Mouse (Mus musculus) midbrain, embryonic 15.5 days (tissue): Measurements from ENCODE around the gene Pptc7. TPM values are rescaled to one million over a fixed set of nuclear protein-coding genes. Genes with fewer than 3 reads are reported as not detected.

Source experiments
- ATAC-seq: fragments of 200-750 bp; cut with Nextera tagmentation; replicated peaks from 2 replicates; pipeline ENCODE4 v1.8.0; 2017; ENCODE audit warnings: moderate TSS enrichment
- H3K27ac ChIP-seq: fragments of 300-500 bp; sonication (generic); 2 replicates; pipeline ENCODE4 v1.5.1; 2015; ENCODE audit warnings: mild to moderate bottlenecking, inconsistent platforms
- H3K27me3 ChIP-seq: fragments of 300-500 bp; sonication (generic); replicated peaks from 2 replicates; pipeline ENCODE4 v1.6.1; 2015; ENCODE audit warnings: inconsistent platforms
- H3K36me3 ChIP-seq: fragments of 300-500 bp; sonication (generic); replicated peaks from 2 replicates; pipeline ENCODE4 v1.6.1; 2015; ENCODE audit warnings: inconsistent platforms
- H3K4me1 ChIP-seq: fragments of 300-500 bp; sonication (generic); 2 replicates; pipeline ENCODE4 v1.6.1; 2015; ENCODE audit warnings: inconsistent platforms
- H3K4me2 ChIP-seq: fragments of 300-500 bp; sonication (generic); 2 replicates; pipeline ENCODE4 v1.6.1; 2015; ENCODE audit warnings: inconsistent platforms, mild to moderate bottlenecking, moderate library complexity
- H3K4me3 ChIP-seq: fragments of 300-500 bp; sonication (generic); 2 replicates; pipeline ENCODE4 v1.5.1; 2015; ENCODE audit warnings: mild to moderate bottlenecking, inconsistent platforms
- H3K9ac ChIP-seq: fragments of 300-500 bp; sonication (generic); 2 replicates; pipeline ENCODE4 v1.6.1; 2015; ENCODE audit warnings: mild to moderate bottlenecking, inconsistent platforms
- H3K9me3 ChIP-seq: fragments of 300-500 bp; sonication (generic); 2 replicates; pipeline ENCODE4 v1.6.1; 2016; ENCODE audit warnings: inconsistent platforms
- WGBS: fragments of 180-500 bp; shearing (Covaris S2); methylation state at CpG from one replicate; pipeline ENCODE4 v1.1.7; 2015; ENCODE audit warnings: mixed read lengths; 5-methylcytosine and 5-hydroxymethylcytosine counted together
- polyA plus RNA-seq: library from polyadenylated mRNA; unstranded; fragments of >200 nt; fragmentation: Nextera tagmentation; extraction: Ambion mirVana; gene quantifications from 2 replicates; pipeline ENCODE4 v1.2.1, GENCODE M21; 2015

Gene Pptc7
- polyA plus RNA-seq, 1 experiment from 2014 or later = 7.6 TPM

DNA sequence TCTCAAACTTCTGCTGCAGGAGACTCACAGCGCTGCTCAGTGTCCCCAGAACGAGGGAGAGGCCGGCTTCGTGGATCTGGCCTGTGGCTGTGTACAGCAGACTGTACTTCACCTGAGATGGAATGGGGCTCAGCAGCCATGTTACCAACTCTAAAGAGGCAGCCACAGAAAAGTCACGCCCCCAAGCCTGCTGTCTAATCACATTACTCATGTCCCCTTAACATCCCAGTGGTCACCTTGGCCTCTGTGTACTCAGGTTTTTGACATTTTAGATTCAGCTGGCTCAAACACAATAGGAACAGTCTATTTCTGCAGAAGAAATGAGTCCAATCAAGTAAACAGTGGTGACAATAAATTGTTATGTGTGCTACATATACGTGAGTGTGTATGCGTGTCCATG, 36.2 kb upstream of the Pptc7 start:
- Histone ChIP-seq H3K9me3 (no peaks in the 10 kb centered on the region), H3K27me3 (no peaks in the 10 kb centered on the region), H3K27ac (no peak overlapping the region), H3K4me2 (no peak overlapping the region), H3K4me1 (peaks cover 10% of the 10 kb centered on the region; the same call in 1 of the 2 replicates), H3K9ac (no peak overlapping the region), H3K36me3 (peaks cover 18% of the 10 kb centered on the region; the same call in 1 of the 2 replicates), H3K4me3 (no peak overlapping the region)
- no peak for ATAC-seq
- WGBS = 95% methylated on average over 7 of the region's 7 CpGs

DNA sequence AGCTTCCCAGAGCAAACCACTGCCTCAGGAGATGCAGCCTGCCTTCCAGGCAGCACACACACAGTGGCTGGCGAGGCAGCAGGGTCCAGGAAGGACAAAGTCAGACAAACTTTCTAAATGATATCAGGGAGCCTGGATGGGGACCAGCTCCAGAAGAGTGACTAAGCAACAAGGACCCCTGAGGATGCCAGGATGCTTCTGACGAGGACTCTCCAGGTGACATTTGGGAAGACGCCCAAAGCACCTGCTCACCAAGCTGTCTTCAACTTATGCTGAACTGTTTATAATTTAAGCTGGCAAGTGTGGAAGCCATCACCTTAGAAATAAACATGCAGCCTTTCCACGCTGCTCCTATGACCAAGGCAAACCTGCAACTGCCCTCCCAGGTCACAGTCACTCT, 34.9 kb upstream of the Pptc7 start:
- Histone ChIP-seq H3K27ac (no peak overlapping the region), H3K9ac (no peak overlapping the region), H3K9me3 (no peaks in the 10 kb centered on the region), H3K4me1 (peaks cover 1% of the 10 kb centered on the region; the same call in 1 of the 2 replicates), H3K36me3 (peaks cover 18% of the 10 kb centered on the region; the same call in 1 of the 2 replicates), H3K4me2 (no peak overlapping the region), H3K27me3 (no peaks in the 10 kb centered on the region), H3K4me3 (no peak overlapping the region)
- 92% methylated on average over 4 of the region's 4 CpGs for WGBS
- no peak for ATAC-seq

DNA sequence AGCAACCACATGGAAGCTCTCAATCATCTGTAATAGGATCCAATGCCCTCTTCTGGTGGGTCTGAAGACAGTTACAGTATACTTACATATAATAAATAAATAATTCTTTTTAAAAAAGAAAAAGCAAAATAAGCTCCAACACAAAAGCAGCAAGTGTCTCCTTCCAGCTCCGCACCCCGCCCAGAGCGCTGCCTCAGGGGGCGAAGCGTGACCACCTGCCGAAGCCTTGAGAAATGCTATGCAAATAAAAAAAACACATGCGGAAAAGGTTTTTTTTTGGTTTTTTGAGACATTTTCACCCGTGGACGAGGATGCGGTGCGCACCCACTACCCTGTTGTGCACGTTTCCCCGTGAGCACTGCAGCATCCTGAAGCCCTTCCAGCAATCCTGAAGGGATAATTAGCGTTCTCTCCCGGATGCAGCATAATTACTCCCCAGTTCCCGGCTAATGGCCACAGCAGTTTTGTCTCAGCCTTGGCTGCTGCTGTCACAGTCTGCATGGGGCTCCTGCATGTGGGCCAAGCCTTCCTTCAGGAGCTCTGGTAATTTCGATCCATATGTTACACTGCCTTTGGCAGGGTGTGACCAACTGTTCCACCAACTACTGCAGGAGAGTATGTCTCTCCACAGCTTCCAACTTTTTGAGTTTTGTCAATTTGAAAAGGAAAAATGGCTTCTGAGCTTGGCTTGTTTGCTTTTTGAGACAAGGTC, 32.1 kb upstream of the Pptc7 start:
- no peaks in the 10 kb centered on the region for H3K27me3 ChIP-seq
- ATAC-seq = no peak
- H3K9me3 ChIP-seq = no peaks in the 10 kb centered on the region
- peaks cover 38% of the 10 kb centered on the region; the same call in 1 of the 2 replicates for H3K36me3 ChIP-seq
- no peak overlapping the region for H3K4me2 ChIP-seq
- no peak overlapping the region for H3K9ac ChIP-seq
- H3K27ac ChIP-seq = no peak overlapping the region
- H3K4me1 ChIP-seq = no peaks in the 10 kb centered on the region
- H3K4me3 ChIP-seq = no peak overlapping the region
- 84% methylated on average over 17 of the region's 17 CpGs for WGBS

DNA sequence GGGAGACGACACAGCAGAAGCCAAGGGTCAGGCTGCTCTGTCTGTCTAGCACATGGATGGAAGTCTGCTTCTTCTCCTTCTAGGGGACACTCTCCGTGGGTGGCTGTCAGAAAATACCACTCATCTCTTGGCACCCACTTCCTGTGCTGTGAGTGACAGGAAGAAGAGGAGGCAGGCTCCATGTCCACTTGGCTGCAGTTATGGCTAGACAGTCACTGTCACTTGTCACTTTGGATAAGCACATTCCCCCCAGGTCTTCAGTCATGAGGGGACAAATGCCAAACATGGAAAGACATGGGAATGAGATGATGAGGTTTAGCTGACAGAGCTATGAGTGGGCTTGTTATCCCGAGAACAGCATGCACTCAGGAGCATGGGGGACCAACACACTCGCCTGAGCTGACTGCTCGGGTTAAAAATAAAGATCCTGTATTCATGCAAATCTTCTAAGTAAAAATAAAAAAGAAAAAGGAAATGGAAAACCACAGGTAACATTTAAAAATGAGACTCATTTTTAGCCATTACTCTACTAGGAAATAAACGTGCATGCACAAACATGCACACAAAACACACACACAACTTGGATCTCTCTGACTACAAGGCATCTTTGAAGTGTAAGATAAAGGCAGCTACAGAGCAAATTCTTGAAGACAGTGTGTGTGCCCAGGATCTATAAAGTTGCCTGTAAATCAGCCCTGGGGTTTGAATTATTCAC, 26.0 kb upstream of the Pptc7 start:
- Histone ChIP-seq H3K9me3 (no peaks in the 10 kb centered on the region), H3K36me3 (peaks cover 38% of the 10 kb centered on the region; the same call in 1 of the 2 replicates), H3K9ac (no peak overlapping the region), H3K4me1 (peaks cover 21% of the 10 kb centered on the region; the same call in 1 of the 2 replicates), H3K27me3 (no peaks in the 10 kb centered on the region), H3K4me3 (no peak overlapping the region), H3K4me2 (no peak overlapping the region), H3K27ac (no peak overlapping the region)
- no peak for ATAC-seq
- WGBS = 84% methylated on average over 6 of the region's 6 CpGs

DNA sequence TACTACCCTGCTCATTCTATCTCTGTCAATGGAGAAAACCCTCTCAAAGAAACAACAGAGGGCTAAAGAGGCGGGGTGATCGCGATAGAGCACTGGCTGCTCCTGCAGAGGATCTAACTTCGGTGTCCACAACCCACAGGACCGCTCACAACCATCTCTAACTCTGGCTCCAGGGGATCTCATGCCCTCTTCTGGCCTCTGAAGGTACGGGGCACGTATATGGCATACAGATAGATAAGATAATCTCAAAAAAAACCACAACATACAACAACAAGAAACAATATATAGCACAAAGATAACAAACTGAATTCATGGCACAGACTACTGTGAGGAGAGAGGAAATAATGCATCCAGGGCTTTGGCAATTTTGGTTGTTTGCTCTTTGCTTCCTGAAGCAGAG, 22.1 kb upstream of the Pptc7 start:
- Histone ChIP-seq H3K4me3 (no peak overlapping the region), H3K9ac (no peak overlapping the region), H3K4me1 (peaks cover 28% of the 10 kb centered on the region; the same call in 1 of the 2 replicates), H3K9me3 (no peaks in the 10 kb centered on the region), H3K27me3 (no peaks in the 10 kb centered on the region), H3K27ac (no peak overlapping the region), H3K36me3 (peaks cover 17% of the 10 kb centered on the region; the same call in 1 of the 2 replicates), H3K4me2 (no peak overlapping the region)
- 53% methylated on average over 7 of the region's 7 CpGs for WGBS
- ATAC-seq = no peak

DNA sequence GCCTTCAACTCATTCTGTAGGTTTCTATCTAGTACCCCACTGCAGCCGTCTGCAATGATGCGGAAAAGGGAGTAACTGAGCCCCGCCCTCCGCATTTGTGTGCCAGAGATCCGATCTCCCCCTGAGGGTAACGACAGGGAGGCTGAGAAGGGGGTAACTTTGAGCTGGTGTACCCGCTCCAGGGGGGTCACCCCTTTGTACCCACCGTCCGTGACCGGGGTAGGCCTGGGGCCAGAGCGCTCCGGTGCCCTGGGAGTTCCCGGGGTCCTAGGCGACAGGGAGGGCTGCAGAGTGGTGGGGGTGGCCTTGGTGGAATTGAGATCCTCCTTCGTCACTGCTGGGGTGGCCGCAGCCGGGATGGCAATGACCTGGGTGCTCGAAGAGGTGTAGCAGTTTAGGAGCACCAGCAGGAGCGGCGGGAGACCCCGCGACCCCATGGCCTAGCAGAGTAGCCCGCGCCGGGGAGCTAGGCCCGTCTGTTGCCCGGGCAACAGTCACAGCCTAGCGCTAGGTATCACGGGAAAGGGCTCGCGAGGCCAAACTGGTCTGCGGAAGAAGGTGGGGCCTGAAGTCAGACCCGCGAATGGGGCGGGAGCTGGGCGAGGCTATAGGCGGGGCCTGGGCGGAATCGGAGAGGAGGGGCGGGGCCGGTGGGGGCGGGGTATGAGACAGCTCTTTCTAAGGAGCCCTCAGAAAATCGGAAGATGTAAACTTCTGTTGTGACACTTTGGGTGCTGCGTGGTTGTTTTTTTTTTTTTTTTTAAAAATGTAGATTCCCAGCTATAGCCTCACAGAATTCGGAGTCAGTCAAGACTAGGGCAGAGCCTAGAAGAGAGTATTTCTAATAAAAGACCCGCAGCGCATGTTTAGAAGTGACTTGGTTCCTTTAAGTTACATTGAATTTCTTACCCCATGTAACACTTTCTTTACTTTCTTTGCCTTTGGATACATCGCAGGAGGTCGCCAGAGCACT, 19.9 kb upstream of the Pptc7 start, which contains the start of gene Tctn1:
TSS of gene Tctn1 (minus strand) at position 528 of the 973 bp plus-strand sequence.
- Histone ChIP-seq H3K27ac (peak within 1 kb of the TSS; percentile 78), H3K4me3 (peak within 1 kb of the TSS; percentile 70), H3K4me2 (peak within 1 kb of the TSS; percentile 62), H3K4me1 (peaks cover 28% of the 10 kb centered on the region; the same call in 1 of the 2 replicates), H3K27me3 (no peaks in the 10 kb centered on the region), H3K9ac (peak within 1 kb of the TSS; percentile 80), H3K9me3 (no peaks in the 10 kb centered on the region), H3K36me3 (0 out of 2 replicates have a peak, but pooled peaks cover under 1% of the 10 kb centered on the region)
- 2% methylated on average over 49 of the region's 49 CpGs for WGBS
- peak; percentile 99 for ATAC-seq

DNA sequence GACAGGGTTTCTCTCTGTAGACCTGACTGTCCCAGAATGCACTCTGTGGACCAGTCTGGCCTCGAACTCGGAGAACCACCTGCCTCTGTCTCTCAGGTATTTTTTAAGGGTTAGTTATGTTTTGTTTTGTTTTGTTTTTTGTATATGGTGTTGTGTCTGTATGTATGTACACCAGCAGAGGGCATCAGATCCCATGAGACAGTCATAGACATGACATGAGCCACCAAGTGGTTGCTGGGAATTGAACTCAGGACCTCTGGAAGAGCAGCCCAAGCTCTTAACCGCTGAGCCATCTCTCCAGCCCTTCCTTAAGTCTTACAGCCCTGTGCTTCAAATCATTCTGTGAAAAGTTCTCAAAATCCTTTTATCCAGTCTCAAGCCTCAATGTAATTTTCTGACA, 19.0 kb upstream of the Pptc7 start:
- Histone ChIP-seq H3K27me3 (no peaks in the 10 kb centered on the region), H3K4me3 (no peak overlapping the region), H3K4me2 (no peak overlapping the region), H3K4me1 (peaks cover 28% of the 10 kb centered on the region; the same call in 1 of the 2 replicates), H3K36me3 (no peaks in the 10 kb centered on the region), H3K9ac (no peak overlapping the region), H3K9me3 (no peaks in the 10 kb centered on the region), H3K27ac (no peak overlapping the region)
- WGBS = 81% methylated on average over 3 of the region's 3 CpGs
- ATAC-seq = no peak

DNA sequence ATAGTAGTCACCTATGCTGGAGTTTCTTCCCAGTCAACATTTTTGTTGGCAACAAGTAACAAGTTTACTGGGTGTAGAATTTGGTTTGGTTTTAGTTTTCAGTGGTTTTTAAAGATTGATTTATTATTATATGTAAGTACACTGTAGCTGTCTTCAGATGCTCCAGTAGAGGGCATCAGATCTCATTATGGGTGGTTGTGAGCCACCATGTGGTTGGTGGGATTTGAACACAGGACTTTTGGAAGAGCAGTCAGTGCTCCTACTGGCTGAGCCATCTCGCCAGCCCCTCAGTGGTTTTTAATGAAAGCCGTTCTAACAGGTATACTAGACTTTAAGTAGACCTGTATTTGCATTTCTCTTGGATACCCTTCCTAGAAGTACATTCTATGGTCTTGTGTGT, 18.2 kb upstream of the Pptc7 start:
- no peak overlapping the region for H3K4me3 ChIP-seq
- no peaks in the 10 kb centered on the region for H3K27me3 ChIP-seq
- H3K27ac ChIP-seq = no peak overlapping the region
- H3K36me3 ChIP-seq = no peaks in the 10 kb centered on the region
- no peak overlapping the region for H3K9ac ChIP-seq
- peaks cover 24% of the 10 kb centered on the region; the same call in 1 of the 2 replicates for H3K4me1 ChIP-seq
- no peak for ATAC-seq
- WGBS = 98% methylated on average over 2 of the region's 2 CpGs
- H3K9me3 ChIP-seq = no peaks in the 10 kb centered on the region
- H3K4me2 ChIP-seq = no peak overlapping the region

DNA sequence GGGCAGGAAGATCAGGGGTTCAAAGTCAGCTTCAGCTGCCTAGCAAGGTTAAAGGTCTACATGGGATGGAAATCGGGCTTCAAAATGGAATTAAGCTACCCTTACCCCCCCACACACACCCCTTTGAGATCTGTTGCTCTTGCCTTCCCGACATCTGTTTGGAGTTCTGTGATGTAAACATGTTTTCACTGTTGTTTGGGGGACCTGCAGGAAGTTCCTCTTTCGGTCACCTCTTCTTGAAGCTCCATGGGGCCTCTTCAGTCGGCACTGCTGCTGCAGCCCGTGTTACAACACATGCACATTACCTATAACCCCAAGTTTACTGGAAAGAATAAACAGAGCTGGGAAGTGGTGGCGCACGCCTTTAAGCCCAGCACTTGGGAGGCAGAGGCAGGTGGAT, 17.0 kb upstream of the Pptc7 start:
- no peak overlapping the region for H3K4me2 ChIP-seq
- no peaks in the 10 kb centered on the region for H3K27me3 ChIP-seq
- H3K27ac ChIP-seq = no peak overlapping the region
- H3K9me3 ChIP-seq = no peaks in the 10 kb centered on the region
- WGBS = 83% methylated on average over 7 of the region's 7 CpGs
- H3K9ac ChIP-seq = no peak overlapping the region
- peaks cover 14% of the 10 kb centered on the region; the same call in 1 of the 2 replicates for H3K4me1 ChIP-seq
- no peak for ATAC-seq
- H3K4me3 ChIP-seq = no peak overlapping the region
- H3K36me3 ChIP-seq = no peaks in the 10 kb centered on the region

DNA sequence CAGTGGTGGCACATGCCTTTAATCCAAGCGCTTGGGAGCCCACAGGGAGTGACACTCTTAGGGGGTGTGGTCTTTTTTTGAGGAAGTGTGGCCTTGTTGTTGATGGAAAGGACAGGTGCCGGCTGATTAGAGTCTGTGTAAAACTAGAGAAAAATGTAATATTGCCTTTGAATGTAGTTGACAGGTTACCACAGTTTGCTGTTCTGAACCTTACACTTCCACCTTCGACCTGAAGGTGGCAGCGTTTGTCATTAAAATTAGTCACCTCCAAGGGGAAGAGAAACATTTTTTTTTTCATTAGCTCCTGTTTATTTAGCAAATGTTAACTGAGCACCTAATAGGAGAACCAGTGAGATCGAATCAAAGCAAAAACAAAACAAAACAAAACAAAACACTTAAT, 16.3 kb upstream of the Pptc7 start:
- no peaks in the 10 kb centered on the region for H3K9me3 ChIP-seq
- H3K4me2 ChIP-seq = no peak overlapping the region
- no peaks in the 10 kb centered on the region for H3K36me3 ChIP-seq
- 30% methylated on average over 5 of the region's 5 CpGs for WGBS
- no peak overlapping the region for H3K27ac ChIP-seq
- peaks cover 10% of the 10 kb centered on the region; the same call in 1 of the 2 replicates for H3K4me1 ChIP-seq
- H3K27me3 ChIP-seq = no peaks in the 10 kb centered on the region
- no peak for ATAC-seq
- no peak overlapping the region for H3K4me3 ChIP-seq
- no peak overlapping the region for H3K9ac ChIP-seq

DNA sequence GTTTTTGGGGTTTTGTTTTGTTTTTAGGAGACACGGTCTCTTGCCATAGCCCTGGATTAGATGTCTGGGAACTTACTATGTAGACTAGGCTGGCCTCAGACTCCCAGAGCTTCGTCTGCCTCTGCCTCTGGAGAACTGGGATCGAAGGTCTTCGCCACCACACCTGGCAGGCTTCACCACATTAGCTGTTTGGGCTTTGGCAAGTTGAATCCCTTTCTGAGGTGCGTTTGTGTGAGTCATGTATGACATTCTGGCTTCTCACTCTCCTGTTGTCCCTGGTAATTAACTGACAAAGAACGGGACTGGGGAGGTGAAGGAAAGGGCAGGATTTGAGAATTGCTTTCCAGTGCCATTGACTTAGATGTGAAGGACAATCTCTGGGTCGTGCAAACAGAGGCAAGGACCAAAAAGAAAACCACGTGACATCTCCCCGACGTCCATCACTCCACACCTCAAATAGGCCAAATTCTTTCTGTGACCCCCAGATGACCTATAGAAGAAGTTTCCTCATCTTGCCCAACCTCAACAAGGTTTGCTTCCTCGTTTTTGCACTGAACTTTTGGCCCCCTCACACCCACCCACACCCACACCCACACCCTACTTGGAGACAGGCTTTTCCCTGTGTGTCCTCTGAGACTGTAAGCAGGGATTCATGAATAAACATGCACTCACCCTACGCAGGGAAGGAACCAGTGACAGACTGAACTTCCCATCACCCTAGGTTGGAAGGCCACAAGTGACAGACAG, 15.1 kb upstream of the Pptc7 start:
- Histone ChIP-seq H3K4me2 (no peak overlapping the region), H3K36me3 (no peaks in the 10 kb centered on the region), H3K9ac (no peak overlapping the region), H3K27ac (no peak overlapping the region), H3K4me3 (no peak overlapping the region), H3K9me3 (no peaks in the 10 kb centered on the region), H3K4me1 (no peaks in the 10 kb centered on the region), H3K27me3 (no peaks in the 10 kb centered on the region)
- 76% methylated on average over 12 of the region's 12 CpGs for WGBS
- ATAC-seq = no peak
